Comparison of ENCODE assay signal across 15 mouse cellular contexts in the genomic region with DNA sequence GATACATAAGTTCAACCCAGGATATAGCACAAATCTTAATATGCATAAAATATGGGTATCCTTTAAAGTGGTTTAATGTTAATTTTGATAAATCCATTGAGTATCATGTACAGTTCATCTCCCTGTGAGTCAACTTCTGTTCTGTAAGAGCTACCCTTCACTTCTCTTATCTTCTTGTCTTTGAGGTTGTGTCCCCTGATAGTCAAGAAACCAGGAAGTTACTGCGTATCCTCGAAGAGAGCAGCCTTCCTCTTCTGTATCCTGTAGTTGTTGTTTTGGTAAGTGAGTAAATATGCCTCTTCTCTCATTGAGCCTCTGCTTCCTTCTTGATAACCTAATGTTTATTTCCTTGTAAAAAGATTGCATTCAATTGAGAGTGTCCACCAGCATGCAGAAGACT.
"Had no signal": no experiment of that assay in that cellular context is flagged by ENCODE, and none has a peak within 500 bp of the region (broad histone marks: within the 10 kb centered on the region; RNA-seq: fewer than 3 reads in every experiment).

No protein-coding gene starts in this region.

- H3K4me3 ChIP-seq: kidney, embryonic 15.5 days; limb, embryonic 12.5 days; limb, embryonic 15.5 days had no signal

- H3K27me3 ChIP-seq: kidney, embryonic 15.5 days; limb, embryonic 12.5 days; limb, embryonic 15.5 days had no signal

- H3K9me3 ChIP-seq: kidney, embryonic 15.5 days; limb, embryonic 12.5 days; limb, embryonic 15.5 days had no signal

- H3K36me3 ChIP-seq: kidney, embryonic 15.5 days; limb, embryonic 12.5 days; limb, embryonic 15.5 days had no signal

- H3K27ac ChIP-seq: kidney, embryonic 15.5 days; limb, embryonic 12.5 days; limb, embryonic 15.5 days; liver, embryonic 14.5 days had no signal

- H3K4me1 ChIP-seq: kidney, embryonic 15.5 days; limb, embryonic 12.5 days; limb, embryonic 15.5 days had no signal

- H3K9ac ChIP-seq: kidney, embryonic 15.5 days; limb, embryonic 12.5 days; limb, embryonic 15.5 days; liver, embryonic 14.5 days; lung, embryonic 14.5 days had no signal

- H3K4me2 ChIP-seq: kidney, embryonic 15.5 days; limb, embryonic 12.5 days; limb, embryonic 15.5 days; lung, embryonic 14.5 days; midbrain, embryonic 11.5 days had no signal

- DNase-seq: kidney, adult 11 months; kidney, adult 8-10 months; kidney, postnatal 14 days; kidney, postnatal 4 days; left cerebral cortex, postnatal 4 days; lung, embryonic 14.5 days; lung, postnatal 14 days; midbrain, embryonic 14.5 days; thymus, adult 18-20 months; thymus, postnatal 36 days had no signal
